Mouse (Mus musculus): ENCODE measurements around the gene Nyx. TPM values are rescaled to one million over a fixed set of nuclear protein-coding genes. Genes with fewer than 3 reads are reported as not detected.

The Nyx gene
- 0.29 TPM for polyA plus RNA-seq (2014; fragmentation: Illumina TruSeq; extraction: RNeasy Lipid Tissue Mini Kit (QIAGEN cat#74804); ENCODE audit: insufficient read depth, low read depth, low replicate concordance)

DNA sequence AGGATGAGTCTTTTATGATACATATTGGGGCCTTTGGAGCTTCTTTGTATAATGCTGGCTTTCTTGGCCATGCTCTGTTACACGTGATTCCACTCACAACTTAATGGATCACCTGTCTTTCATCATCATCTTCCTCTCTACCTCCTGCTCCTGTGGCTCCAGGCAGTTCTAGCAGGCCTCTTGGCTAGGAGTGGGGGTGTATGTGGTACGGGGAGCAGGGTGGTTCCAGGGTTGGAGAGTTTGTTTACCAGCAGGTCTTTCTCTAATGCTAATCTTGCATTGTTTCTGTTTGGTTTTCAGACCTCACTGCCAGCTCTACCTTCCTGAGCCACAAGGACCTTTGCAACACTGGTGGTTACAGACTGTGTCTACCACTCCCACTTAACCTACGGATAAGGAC lies at the start of gene Nyx:
Gene Nyx (plus strand): TSS at position 301 of the 400 bp plus-strand sequence.

Other genes with a start within 250 kb of the Nyx start
- 97.9 TPM for gene Ddx3x, start 185.1 kb upstream of the Nyx start, polyA plus RNA-seq (2014; fragmentation: Illumina TruSeq; extraction: RNeasy Lipid Tissue Mini Kit (QIAGEN cat#74804); ENCODE audit: insufficient read depth, low read depth, low replicate concordance)
- gene Gpr34, start 166.0 kb downstream of the Nyx start, polyA plus RNA-seq (2014; fragmentation: Illumina TruSeq; extraction: RNeasy Lipid Tissue Mini Kit (QIAGEN cat#74804); ENCODE audit: insufficient read depth, low read depth, low replicate concordance), result 3.0 TPM
- gene Gpr82, start 195.3 kb downstream of the Nyx start, polyA plus RNA-seq (2014; fragmentation: Illumina TruSeq; extraction: RNeasy Lipid Tissue Mini Kit (QIAGEN cat#74804); ENCODE audit: insufficient read depth, low read depth, low replicate concordance), result 0.27 TPM